Mouse (Mus musculus): ENCODE measurements around the gene Resf1. TPM values are rescaled to one million over a fixed set of nuclear protein-coding genes. Genes with fewer than 3 reads are reported as not detected.
"Not testable (repeated sequence)": the region's sequence is repeated elsewhere in the genome, so short reads cannot be mapped to it uniquely, and the experiment has no call there.

Gene Resf1
- polyA plus RNA-seq, 1 experiment from 2014 or later: 46.4 TPM

DNA sequence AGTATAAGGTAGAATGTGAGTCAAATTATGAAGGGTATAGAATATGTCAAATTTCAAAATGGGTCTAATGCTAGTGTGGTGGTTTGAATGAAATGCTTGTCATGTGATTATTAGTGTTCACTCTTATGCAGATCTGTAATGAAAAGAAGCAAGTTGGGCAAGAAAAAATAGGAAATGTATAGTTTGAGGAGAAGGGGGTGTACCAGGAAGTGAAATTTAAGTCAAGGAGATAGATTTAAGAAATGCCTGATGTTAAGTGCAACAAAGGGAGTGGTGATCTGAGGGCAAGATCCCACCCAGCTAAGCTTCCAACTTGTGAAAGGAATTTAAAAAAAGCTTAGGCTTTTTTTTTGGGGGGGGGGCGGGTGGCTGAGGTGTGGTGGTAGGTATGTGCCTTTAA, 29.4 kb downstream of the Resf1 start:
- H3K9ac ChIP-seq (replicated peaks; ENCODE audit: low read depth): no peak overlapping the region
- WGBS: 89% methylated on average over 1 of the region's 1 CpGs
- H3K27me3 ChIP-seq (replicated peaks; ENCODE audit: insufficient read depth, low read length): no peaks in the 10 kb centered on the region
- H3K27ac ChIP-seq (ENCODE audit: low read length): no peak overlapping the region
- no peak overlapping the region for H3K4me3 ChIP-seq (ENCODE audit: low read depth, low read length)
- H3K4me2 ChIP-seq (replicated peaks; ENCODE audit: low read depth, low read length): no peak overlapping the region
- H3K36me3 ChIP-seq (ENCODE audit: insufficient read depth, low read length): peaks cover 11% of the 10 kb centered on the region; the same call in 1 of the 2 replicates
- ATAC-seq (no peak), DNase-seq (ENCODE audit: low spot score) (no peak)
- H3K4me1 ChIP-seq (ENCODE audit: insufficient read depth, low read depth, low read length): no peaks in the 10 kb centered on the region
- no peak for TF ChIP-seq CTCF (IDR thresholded peaks at IDR 0.05)
- TF ChIP-seq EP300 (IDR thresholded peaks at IDR 0.05): no peak
- H3K9me3 ChIP-seq (ENCODE audit: low read length): no peaks in the 10 kb centered on the region

DNA sequence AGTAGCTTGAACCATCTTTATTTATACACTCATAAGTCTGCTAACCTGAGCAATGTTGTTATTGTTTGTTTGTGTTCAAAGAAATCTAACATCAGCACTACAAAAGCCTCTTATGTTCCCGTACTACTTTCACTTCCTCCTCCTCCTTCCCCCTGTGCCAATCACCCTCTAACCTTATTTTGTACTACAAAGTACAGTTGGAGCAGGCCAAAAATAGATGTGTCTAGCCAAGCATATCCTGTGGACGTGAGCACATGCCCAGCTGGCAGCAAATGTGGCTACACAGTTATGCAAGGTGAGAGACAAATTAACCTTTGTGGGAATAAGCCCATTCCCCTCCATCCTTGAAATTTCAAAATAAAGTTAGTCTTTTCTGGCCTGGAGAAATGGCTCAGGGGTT, 34.6 kb downstream of the Resf1 start:
- H3K36me3 ChIP-seq (ENCODE audit: insufficient read depth, low read length): no peaks in the 10 kb centered on the region
- ATAC-seq (no peak), DNase-seq (ENCODE audit: low spot score) (peak; percentile 14)

GRCm38 (mm10) chr6:149344372-149344771, 35.2 kb downstream of the Resf1 start:
- Histone ChIP-seq H3K27me3 (replicated peaks; ENCODE audit: insufficient read depth, low read length) (no peaks in the 10 kb centered on the region), H3K9me3 (ENCODE audit: low read length) (no peaks in the 10 kb centered on the region), H3K4me3 (ENCODE audit: low read depth, low read length) (no peak overlapping the region), H3K9ac (replicated peaks; ENCODE audit: low read depth) (no peak overlapping the region), H3K4me1 (ENCODE audit: insufficient read depth, low read depth, low read length) (no peaks in the 10 kb centered on the region), H3K27ac (ENCODE audit: low read length) (no peak overlapping the region), H3K4me2 (replicated peaks; ENCODE audit: low read depth, low read length) (no peak overlapping the region), H3K36me3 (ENCODE audit: insufficient read depth, low read length) (no peaks in the 10 kb centered on the region)
- ATAC-seq (no peak), DNase-seq (ENCODE audit: low spot score) (no peak)
- no peak for TF ChIP-seq EP300 (IDR thresholded peaks at IDR 0.05)

More for the DNA sequence above, 34.6 kb downstream of the Resf1 start:
- Histone ChIP-seq H3K9me3 (ENCODE audit: low read length) (no peaks in the 10 kb centered on the region), H3K4me1 (ENCODE audit: insufficient read depth, low read depth, low read length) (no peaks in the 10 kb centered on the region), H3K9ac (replicated peaks; ENCODE audit: low read depth) (no peak overlapping the region), H3K4me3 (ENCODE audit: low read depth, low read length) (no peak overlapping the region), H3K27me3 (replicated peaks; ENCODE audit: insufficient read depth, low read length) (no peaks in the 10 kb centered on the region), H3K27ac (ENCODE audit: low read length) (no peak overlapping the region), H3K4me2 (replicated peaks; ENCODE audit: low read depth, low read length) (no peak overlapping the region)
- WGBS: 49% methylated on average over 2 of the region's 2 CpGs
- no peak for TF ChIP-seq EP300 (IDR thresholded peaks at IDR 0.05)
- no peak for TF ChIP-seq CTCF (IDR thresholded peaks at IDR 0.05)

- DNase-seq (ENCODE audit: low spot score); H3K9me3 ChIP-seq (ENCODE audit: low read length); H3K4me1 ChIP-seq (ENCODE audit: insufficient read depth, low read depth, low read length); H3K27ac ChIP-seq (ENCODE audit: low read length); H3K36me3 ChIP-seq (ENCODE audit: insufficient read depth, low read length); H3K27me3 ChIP-seq (replicated peaks; ENCODE audit: insufficient read depth, low read length); H3K4me3 ChIP-seq (ENCODE audit: low read depth, low read length); ATAC-seq; H3K9ac ChIP-seq (replicated peaks; ENCODE audit: low read depth); H3K4me2 ChIP-seq (replicated peaks; ENCODE audit: low read depth, low read length): not testable (repeated sequence)
- 90% methylated on average over 6 of the region's 6 CpGs for WGBS
Observed at GRCm38 (mm10) chr6:149348211-149348610, 39.0 kb downstream of the Resf1 start.

DNA sequence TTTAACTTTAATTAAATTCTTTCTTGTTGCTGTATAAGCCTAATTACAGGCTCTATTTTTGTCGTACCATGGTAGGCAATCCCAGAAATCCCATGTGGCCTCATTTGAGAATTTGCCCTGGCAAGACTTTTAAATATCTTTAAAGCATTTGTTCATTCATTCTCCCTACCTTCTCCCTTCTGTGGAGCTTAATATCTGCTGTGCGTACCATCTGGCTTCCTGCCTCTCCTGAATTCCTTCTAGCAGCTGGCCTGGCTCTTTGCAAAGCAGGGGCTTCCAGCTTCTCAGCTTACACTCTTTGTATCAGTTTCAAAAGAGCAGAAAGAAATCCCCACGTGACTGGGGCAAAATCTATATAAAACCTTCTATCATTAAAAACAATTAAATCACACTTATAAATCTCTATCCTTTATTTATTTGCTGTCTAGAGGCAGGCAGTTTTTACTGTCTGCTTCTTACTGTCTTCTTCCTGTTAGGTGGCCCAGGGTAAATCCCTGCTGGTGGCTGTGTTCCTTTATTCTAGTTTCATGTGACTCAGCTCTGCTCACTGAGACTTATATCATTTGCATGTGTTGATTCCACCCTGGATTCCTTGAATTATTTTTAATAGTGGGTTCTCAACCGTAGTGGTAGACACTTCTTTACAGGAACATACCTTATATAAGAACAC, 45.7 kb downstream of the Resf1 start:
- WGBS: 64% methylated on average over 4 of the region's 4 CpGs
- H3K27ac ChIP-seq (ENCODE audit: low read length): no peak overlapping the region
- DNase-seq (ENCODE audit: low spot score): no peak
- no peaks in the 10 kb centered on the region for H3K4me1 ChIP-seq (ENCODE audit: insufficient read depth, low read depth, low read length)
- no peaks in the 10 kb centered on the region for H3K27me3 ChIP-seq (replicated peaks; ENCODE audit: insufficient read depth, low read length)
- no peaks in the 10 kb centered on the region for H3K36me3 ChIP-seq (ENCODE audit: insufficient read depth, low read length)
- ATAC-seq: no peak
- H3K4me2 ChIP-seq (replicated peaks; ENCODE audit: low read depth, low read length): no peak overlapping the region
- no peak overlapping the region for H3K4me3 ChIP-seq (ENCODE audit: low read depth, low read length)
- TF ChIP-seq EP300 (IDR thresholded peaks at IDR 0.05) (no peak), CTCF (IDR thresholded peaks at IDR 0.05) (no peak)
- no peaks in the 10 kb centered on the region for H3K9me3 ChIP-seq (ENCODE audit: low read length)
- H3K9ac ChIP-seq (replicated peaks; ENCODE audit: low read depth): no peak overlapping the region

DNA sequence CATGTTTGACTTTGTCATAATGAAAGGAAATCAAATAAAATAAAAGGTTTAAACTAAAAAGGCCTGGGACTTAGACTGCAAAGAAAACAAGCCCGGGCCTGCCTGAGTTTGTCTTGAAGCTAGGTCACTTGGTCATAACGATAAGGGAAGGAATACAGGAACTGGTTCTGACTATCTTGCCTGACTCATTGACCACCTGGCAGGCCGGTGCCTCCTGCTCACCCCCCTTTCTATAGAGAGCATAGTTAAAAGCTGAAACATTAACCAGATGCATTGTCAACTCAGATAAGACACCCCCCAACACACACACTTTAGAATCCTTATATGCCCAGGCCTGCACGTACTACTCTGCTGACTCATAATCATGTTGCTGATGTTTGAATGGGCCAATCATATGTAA, 46.6 kb downstream of the Resf1 start:
- H3K27ac ChIP-seq (ENCODE audit: low read length); H3K27me3 ChIP-seq (replicated peaks; ENCODE audit: insufficient read depth, low read length); H3K9me3 ChIP-seq (ENCODE audit: low read length); ATAC-seq; H3K36me3 ChIP-seq (ENCODE audit: insufficient read depth, low read length); H3K4me1 ChIP-seq (ENCODE audit: insufficient read depth, low read depth, low read length); H3K4me3 ChIP-seq (ENCODE audit: low read depth, low read length); DNase-seq (ENCODE audit: low spot score); H3K9ac ChIP-seq (replicated peaks; ENCODE audit: low read depth); H3K4me2 ChIP-seq (replicated peaks; ENCODE audit: low read depth, low read length): not testable (repeated sequence)
- 64% methylated on average over 4 of the region's 4 CpGs for WGBS

- Histone ChIP-seq H3K4me1 (ENCODE audit: insufficient read depth, low read depth, low read length) (no peaks in the 10 kb centered on the region), H3K27me3 (replicated peaks; ENCODE audit: insufficient read depth, low read length) (no peaks in the 10 kb centered on the region), H3K4me2 (replicated peaks; ENCODE audit: low read depth, low read length) (no peak overlapping the region), H3K27ac (ENCODE audit: low read length) (no peak overlapping the region), H3K9ac (replicated peaks; ENCODE audit: low read depth) (no peak overlapping the region), H3K4me3 (ENCODE audit: low read depth, low read length) (no peak overlapping the region), H3K9me3 (ENCODE audit: low read length) (no peaks in the 10 kb centered on the region), H3K36me3 (ENCODE audit: insufficient read depth, low read length) (no peaks in the 10 kb centered on the region)
- TF ChIP-seq CTCF (IDR thresholded peaks at IDR 0.05): no peak
- no peak for TF ChIP-seq EP300 (IDR thresholded peaks at IDR 0.05)
- ATAC-seq (no peak), DNase-seq (ENCODE audit: low spot score) (no peak)
Observed at GRCm38 (mm10) chr6:149357155-149357554, 47.9 kb downstream of the Resf1 start.

- not testable (repeated sequence) for H3K36me3 ChIP-seq (ENCODE audit: insufficient read depth, low read length); H3K27me3 ChIP-seq (replicated peaks; ENCODE audit: insufficient read depth, low read length); H3K9ac ChIP-seq (replicated peaks; ENCODE audit: low read depth); H3K9me3 ChIP-seq (ENCODE audit: low read length); H3K27ac ChIP-seq (ENCODE audit: low read length); H3K4me1 ChIP-seq (ENCODE audit: insufficient read depth, low read depth, low read length); ATAC-seq; DNase-seq (ENCODE audit: low spot score); H3K4me3 ChIP-seq (ENCODE audit: low read depth, low read length); H3K4me2 ChIP-seq (replicated peaks; ENCODE audit: low read depth, low read length)
- 97% methylated on average over 18 of the region's 20 CpGs for WGBS
Observed at GRCm38 (mm10) chr6:149362533-149362932, 53.3 kb downstream of the Resf1 start.

DNA sequence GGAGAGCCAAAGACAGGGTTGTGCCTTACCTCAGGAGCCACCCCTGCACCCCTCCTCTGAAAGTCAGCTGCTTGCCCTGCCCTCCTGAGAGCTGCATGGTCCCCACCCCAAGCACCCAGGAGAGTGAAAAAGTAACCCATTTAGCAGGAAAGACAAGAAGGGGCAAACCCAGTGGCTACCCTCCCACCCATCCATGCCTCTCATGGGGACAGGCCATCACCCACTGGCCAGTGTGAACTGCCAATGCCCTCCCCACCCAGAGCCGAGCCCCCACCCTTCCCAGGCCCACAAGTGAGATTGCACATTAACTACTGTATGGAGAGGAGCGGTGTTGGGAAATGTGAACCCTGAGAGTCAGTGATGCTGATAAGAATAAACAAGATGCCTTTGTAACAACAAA, 56.8 kb downstream of the Resf1 start:
- not testable (repeated sequence) for H3K27me3 ChIP-seq (replicated peaks; ENCODE audit: insufficient read depth, low read length); H3K4me2 ChIP-seq (replicated peaks; ENCODE audit: low read depth, low read length); H3K9me3 ChIP-seq (ENCODE audit: low read length); DNase-seq (ENCODE audit: low spot score); H3K4me1 ChIP-seq (ENCODE audit: insufficient read depth, low read depth, low read length); H3K36me3 ChIP-seq (ENCODE audit: insufficient read depth, low read length); ATAC-seq; H3K9ac ChIP-seq (replicated peaks; ENCODE audit: low read depth); H3K4me3 ChIP-seq (ENCODE audit: low read depth, low read length); H3K27ac ChIP-seq (ENCODE audit: low read length)
- 73% methylated on average over 2 of the region's 2 CpGs for WGBS
